Mouse (Mus musculus) brain, adult 10 weeks (tissue): ENCODE measurements around the gene Xpc. TPM values are rescaled to one million over a fixed set of nuclear protein-coding genes. Genes with fewer than 3 reads are reported as not detected.

Experiments
- polyA plus RNA-seq: library from polyadenylated mRNA; stranded (reverse); fragments of 350-450 nt; fragmentation: Illumina TruSeq; extraction: RNeasy Lipid Tissue Mini Kit (QIAGEN cat#74804); gene quantifications from one replicate; pipeline ENCODE4 v1.2.3, GENCODE M21; 2015; ENCODE audit warnings: low read depth, low replicate concordance

Xpc gene
- 10.3 TPM for polyA plus RNA-seq

DNA sequence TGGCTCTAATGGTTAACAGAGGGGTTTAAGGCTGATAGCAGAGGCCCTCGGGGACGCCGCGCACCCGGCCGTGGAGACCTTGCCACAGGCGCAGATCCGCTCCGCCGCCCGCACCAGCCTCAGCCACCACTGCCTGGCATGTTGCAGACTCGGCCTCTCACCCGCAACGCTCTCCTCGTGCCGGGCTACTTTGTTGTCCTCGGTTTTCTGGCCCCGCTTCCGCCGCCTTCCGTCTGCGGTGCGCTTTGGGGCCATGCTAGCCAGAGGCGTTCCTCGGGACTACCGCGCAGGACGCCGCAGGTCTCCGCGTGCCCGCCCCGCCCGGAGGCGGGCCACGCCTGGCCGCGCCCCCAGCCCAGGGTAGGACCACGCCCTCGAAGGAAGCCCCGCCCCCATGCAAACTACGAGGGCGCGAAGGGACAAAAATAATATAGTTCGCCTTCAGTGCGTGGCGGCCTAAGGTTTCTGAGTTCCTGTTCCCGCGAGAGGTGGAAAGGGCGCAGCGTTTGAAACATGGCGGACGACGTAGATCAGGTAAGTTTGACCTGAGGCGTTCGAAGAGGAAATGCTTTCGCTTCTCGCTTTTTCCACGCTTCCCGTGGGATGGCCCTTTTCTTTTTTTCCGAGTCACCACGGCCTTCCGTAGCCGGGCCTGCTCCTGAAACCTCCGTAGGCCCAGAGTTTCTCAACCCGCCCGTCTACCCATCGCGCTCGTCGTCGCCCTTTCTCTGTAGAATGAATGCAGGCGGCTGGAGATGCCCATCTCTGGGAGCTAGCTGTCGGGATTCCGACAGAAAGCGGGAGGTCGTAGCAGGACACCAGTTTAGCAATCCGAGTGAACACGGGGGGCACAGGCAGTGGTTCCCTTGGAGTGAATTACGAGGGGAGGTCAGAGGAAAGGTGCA, at the start of gene Xpc, which contains the start of gene Lsm3:
Gene Xpc (minus strand): TSS at position 344 of the 905 bp plus-strand sequence.
Gene Lsm3 (plus strand): TSS at position 384 of the 905 bp plus-strand sequence.

DNA sequence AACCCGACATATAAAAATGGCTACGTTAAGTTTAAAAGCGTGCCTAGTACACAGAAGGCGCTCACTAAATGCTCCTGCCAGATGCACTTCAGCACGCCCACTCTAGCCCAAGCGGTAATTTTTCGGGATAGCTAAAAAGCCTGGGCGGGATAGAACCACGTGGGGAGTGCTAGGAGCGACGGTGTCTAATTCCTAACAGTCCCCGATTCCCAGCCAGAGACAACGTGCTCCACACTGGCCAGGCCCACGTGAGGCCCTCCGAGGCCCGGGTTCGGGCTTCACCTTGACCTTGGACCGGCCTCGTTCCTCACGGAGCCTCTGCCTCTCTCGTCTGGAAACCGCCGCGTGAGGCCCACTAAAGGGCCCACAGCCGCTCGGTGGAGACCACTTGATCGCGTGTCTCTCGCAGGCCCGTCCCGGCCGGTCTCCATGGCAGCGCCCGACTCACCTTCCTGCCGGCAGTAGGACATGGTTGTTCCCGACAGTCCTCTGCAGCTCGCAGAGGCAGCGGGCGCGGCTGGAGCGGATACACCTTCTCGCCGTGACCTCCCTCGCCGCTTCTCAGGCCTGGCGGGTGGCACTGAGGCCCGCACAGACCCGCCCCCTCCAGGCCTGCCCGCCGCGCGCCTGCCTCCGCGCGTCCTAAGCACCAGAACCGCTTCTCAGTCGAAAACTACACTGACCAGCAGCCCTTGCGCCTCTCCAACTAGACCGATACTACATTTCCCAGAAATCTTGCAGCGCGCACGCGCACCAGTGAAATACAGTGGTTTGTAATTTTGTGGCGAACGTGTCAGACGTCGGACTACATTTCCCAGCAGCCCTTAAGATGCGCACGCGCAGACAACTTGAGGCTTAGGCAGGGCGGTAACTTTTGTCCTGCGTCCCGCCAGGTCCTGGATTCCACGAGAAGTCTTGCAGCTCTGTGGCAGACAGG, 42.6 kb downstream of the Xpc start, which contains the start of the genes Chchd4 and Tmem43:
Gene Chchd4 (minus strand): TSS at position 679 of the 937 bp plus-strand sequence.
Gene Tmem43 (plus strand): TSS at position 836 of the 937 bp plus-strand sequence.

Other genes starting within 250 kb of the Xpc start
- 8.5 TPM for gene Wnt7a, start 104.5 kb downstream of the Xpc start, polyA plus RNA-seq
- gene Chchd4, start 42.3 kb downstream of the Xpc start, polyA plus RNA-seq, result 26.8 TPM
- gene Tmem43, start 42.2 kb downstream of the Xpc start, polyA plus RNA-seq, result 29.8 TPM
- 66.5 TPM for gene Lsm3, start within 50 bp of the Xpc start, polyA plus RNA-seq
- 66.0 TPM for gene Slc6a6, start 168.2 kb upstream of the Xpc start, polyA plus RNA-seq